Mouse (Mus musculus): ENCODE measurements around the gene Batf. TPM values are rescaled to one million over a fixed set of nuclear protein-coding genes. Genes with fewer than 3 reads are reported as not detected.
"Not testable (repeated sequence)": the region's sequence is repeated elsewhere in the genome, so short reads cannot be mapped to it uniquely, and the experiment has no call there.

Gene Batf
- polyA plus RNA-seq, 1 experiment from 2014 or later: 5.7 TPM

DNA sequence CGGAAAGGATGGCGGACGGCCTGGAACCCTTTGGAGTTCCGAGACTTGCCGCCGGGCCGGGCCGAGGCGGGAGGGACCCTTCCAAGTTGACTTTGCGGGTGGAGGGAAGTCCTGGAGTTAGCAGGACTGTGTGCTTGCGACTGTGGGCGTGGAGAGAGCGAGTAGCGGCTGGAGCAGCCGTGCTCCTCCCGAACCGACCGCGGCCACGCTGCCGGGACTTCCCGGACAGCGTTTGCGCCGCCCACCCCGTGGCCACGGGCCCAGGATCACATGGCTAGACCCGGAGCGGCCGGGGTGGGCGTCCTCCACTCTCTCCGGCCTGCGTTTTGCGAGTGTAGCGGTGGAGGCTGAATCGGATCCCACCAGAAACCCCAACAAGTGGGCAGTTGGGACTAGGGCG lies 11.7 kb downstream of the Batf start:
- peak overlapping the region; percentile 21 for H3K27ac ChIP-seq (ENCODE audit: low read length)
- peak; percentile 92 for ATAC-seq (ENCODE audit: low read depth)
- not testable (repeated sequence) for H3K9me3 ChIP-seq (ENCODE audit: control insufficient read depth, low read length); H3K27me3 ChIP-seq (ENCODE audit: control insufficient read depth, insufficient read depth, low read depth, low read length); H3K36me3 ChIP-seq (ENCODE audit: control insufficient read depth, insufficient read depth, low read length)
- H3K4me3 ChIP-seq (ENCODE audit: low read length): peak overlapping the region; percentile 24
- peak overlapping the region; percentile 43 for H3K4me2 ChIP-seq (ENCODE audit: low read depth, low read length)
- WGBS: 23% methylated on average over 8 of the region's 37 CpGs
- H3K4me1 ChIP-seq (replicated peaks; ENCODE audit: control insufficient read depth, insufficient read depth, low read length): peaks cover 11% of the 10 kb centered on the region
- peak overlapping the region; percentile 30 for H3K9ac ChIP-seq (ENCODE audit: low read length)

GRCm38 (mm10) chr12:85700191-85700841 lies 13.8 kb downstream of the Batf start:
- Histone ChIP-seq H3K9me3 (ENCODE audit: control insufficient read depth, low read length) (no peaks in the 10 kb centered on the region), H3K4me3 (ENCODE audit: low read length) (no peak overlapping the region), H3K4me2 (ENCODE audit: low read depth, low read length) (no peak overlapping the region), H3K9ac (ENCODE audit: low read length) (no peak overlapping the region), H3K27ac (ENCODE audit: low read length) (peak overlapping the region; percentile 66), H3K4me1 (replicated peaks; ENCODE audit: control insufficient read depth, insufficient read depth, low read length) (peaks cover 20% of the 10 kb centered on the region), H3K36me3 (ENCODE audit: control insufficient read depth, insufficient read depth, low read length) (no peaks in the 10 kb centered on the region), H3K27me3 (ENCODE audit: control insufficient read depth, insufficient read depth, low read depth, low read length) (no peaks in the 10 kb centered on the region)
- ATAC-seq (ENCODE audit: low read depth): no peak
- 45% methylated on average over 6 of the region's 6 CpGs for WGBS

- no peak overlapping the region for H3K4me3 ChIP-seq (ENCODE audit: low read length)
- H3K27ac ChIP-seq (ENCODE audit: low read length): peak overlapping the region; percentile 66
- no peak overlapping the region for H3K9ac ChIP-seq (ENCODE audit: low read length)
- H3K4me2 ChIP-seq (ENCODE audit: low read depth, low read length): no peak overlapping the region
- no peaks in the 10 kb centered on the region for H3K9me3 ChIP-seq (ENCODE audit: control insufficient read depth, low read length)
- H3K36me3 ChIP-seq (ENCODE audit: control insufficient read depth, insufficient read depth, low read length): no peaks in the 10 kb centered on the region
- peaks cover 23% of the 10 kb centered on the region for H3K4me1 ChIP-seq (replicated peaks; ENCODE audit: control insufficient read depth, insufficient read depth, low read length)
- 35% methylated on average over 7 of the region's 7 CpGs for WGBS
- peak; percentile 53 for ATAC-seq (ENCODE audit: low read depth)
- H3K27me3 ChIP-seq (ENCODE audit: control insufficient read depth, insufficient read depth, low read depth, low read length): no peaks in the 10 kb centered on the region
These were observed 14.4 kb downstream of the Batf start for GRCm38 (mm10) chr12:85700842-85701223.

DNA sequence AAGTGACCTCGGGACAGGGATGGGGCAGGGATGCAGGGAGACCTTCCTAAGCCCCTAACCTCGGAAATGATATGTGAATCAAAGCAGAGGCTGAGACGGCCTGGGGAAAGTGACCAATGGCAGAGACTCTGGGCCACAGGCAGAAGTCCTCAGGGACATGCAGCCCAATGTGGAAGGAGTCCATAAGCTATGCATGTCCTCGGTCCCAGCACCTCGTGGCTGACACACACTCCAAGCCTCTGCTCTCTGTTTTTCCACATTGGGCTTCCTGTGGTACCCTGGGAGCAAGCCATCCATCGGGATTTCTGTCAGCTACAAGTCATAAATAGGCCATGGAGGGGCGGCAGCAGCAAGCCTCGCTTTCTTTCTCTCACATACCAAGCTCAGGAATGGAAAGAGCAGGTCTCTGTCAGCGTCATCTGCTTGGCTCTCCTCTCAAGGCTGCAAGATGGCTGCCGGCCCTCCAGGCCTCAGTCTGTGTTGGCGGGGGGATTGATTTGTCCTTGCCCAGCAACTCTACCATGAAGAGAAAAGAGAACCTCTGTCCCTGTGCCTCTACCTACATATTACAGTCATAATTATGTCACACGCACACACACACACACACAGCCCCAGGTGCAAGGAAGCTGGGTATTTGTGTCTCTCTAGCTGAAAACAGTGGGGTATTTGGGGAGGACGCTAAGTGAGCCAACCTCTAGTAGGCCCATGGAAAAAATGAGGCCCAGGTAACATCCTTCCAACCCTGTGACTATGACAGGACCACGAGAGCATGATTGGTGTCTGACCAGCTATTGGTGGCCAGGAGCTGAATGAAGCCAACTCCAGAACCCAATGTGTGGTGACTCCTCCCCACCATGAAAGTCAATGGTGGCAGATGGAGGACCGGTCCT lies 15.9 kb downstream of the Batf start:
- Histone ChIP-seq H3K4me1 (replicated peaks; ENCODE audit: control insufficient read depth, insufficient read depth, low read length) (peaks cover 33% of the 10 kb centered on the region), H3K9me3 (ENCODE audit: control insufficient read depth, low read length) (no peaks in the 10 kb centered on the region), H3K9ac (ENCODE audit: low read length) (no peak overlapping the region), H3K4me2 (ENCODE audit: low read depth, low read length) (no peak overlapping the region), H3K36me3 (ENCODE audit: control insufficient read depth, insufficient read depth, low read length) (no peaks in the 10 kb centered on the region), H3K27ac (ENCODE audit: low read length) (no peak overlapping the region), H3K4me3 (ENCODE audit: low read length) (no peak overlapping the region), H3K27me3 (ENCODE audit: control insufficient read depth, insufficient read depth, low read depth, low read length) (no peaks in the 10 kb centered on the region)
- WGBS: 80% methylated on average over 15 of the region's 15 CpGs
- ATAC-seq (ENCODE audit: low read depth): no peak

GRCm38 (mm10) chr12:85703507-85703906 lies 17.0 kb downstream of the Batf start:
- Histone ChIP-seq H3K4me2 (ENCODE audit: low read depth, low read length) (no peak overlapping the region), H3K36me3 (ENCODE audit: control insufficient read depth, insufficient read depth, low read length) (no peaks in the 10 kb centered on the region), H3K4me1 (replicated peaks; ENCODE audit: control insufficient read depth, insufficient read depth, low read length) (peaks cover 33% of the 10 kb centered on the region), H3K9me3 (ENCODE audit: control insufficient read depth, low read length) (no peaks in the 10 kb centered on the region), H3K27ac (ENCODE audit: low read length) (no peak overlapping the region), H3K4me3 (ENCODE audit: low read length) (no peak overlapping the region), H3K27me3 (ENCODE audit: control insufficient read depth, insufficient read depth, low read depth, low read length) (no peaks in the 10 kb centered on the region), H3K9ac (ENCODE audit: low read length) (no peak overlapping the region)
- 67% methylated on average over 3 of the region's 3 CpGs for WGBS
- ATAC-seq (ENCODE audit: low read depth): no peak

DNA sequence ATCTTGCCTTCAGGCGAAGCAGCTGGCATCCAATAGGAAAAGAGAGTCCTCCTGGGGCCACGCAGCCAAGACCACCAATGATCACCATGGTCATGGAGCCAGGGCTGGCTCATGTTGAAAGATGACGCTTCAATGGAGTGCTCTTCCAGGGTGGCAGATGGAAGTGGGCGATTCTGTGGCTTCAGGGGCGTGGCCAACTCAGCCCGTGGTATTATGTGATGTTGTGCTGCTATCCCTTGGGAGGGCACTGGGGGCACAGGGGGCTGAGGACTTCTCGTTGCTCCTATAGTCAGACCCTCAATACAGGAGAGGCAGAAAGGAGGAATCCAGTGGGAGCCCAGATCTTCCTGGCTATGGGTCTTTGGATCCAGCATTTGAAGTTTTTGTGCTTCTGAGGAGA lies 18.1 kb downstream of the Batf start:
- WGBS: 74% methylated on average over 7 of the region's 7 CpGs
- Histone ChIP-seq H3K4me3 (ENCODE audit: low read length) (no peak overlapping the region), H3K4me2 (ENCODE audit: low read depth, low read length) (no peak overlapping the region), H3K4me1 (replicated peaks; ENCODE audit: control insufficient read depth, insufficient read depth, low read length) (peaks cover 33% of the 10 kb centered on the region), H3K9me3 (ENCODE audit: control insufficient read depth, low read length) (no peaks in the 10 kb centered on the region), H3K27ac (ENCODE audit: low read length) (peak overlapping the region; percentile 93), H3K36me3 (ENCODE audit: control insufficient read depth, insufficient read depth, low read length) (no peaks in the 10 kb centered on the region), H3K9ac (ENCODE audit: low read length) (no peak overlapping the region), H3K27me3 (ENCODE audit: control insufficient read depth, insufficient read depth, low read depth, low read length) (no peaks in the 10 kb centered on the region)
- ATAC-seq (ENCODE audit: low read depth): no peak

DNA sequence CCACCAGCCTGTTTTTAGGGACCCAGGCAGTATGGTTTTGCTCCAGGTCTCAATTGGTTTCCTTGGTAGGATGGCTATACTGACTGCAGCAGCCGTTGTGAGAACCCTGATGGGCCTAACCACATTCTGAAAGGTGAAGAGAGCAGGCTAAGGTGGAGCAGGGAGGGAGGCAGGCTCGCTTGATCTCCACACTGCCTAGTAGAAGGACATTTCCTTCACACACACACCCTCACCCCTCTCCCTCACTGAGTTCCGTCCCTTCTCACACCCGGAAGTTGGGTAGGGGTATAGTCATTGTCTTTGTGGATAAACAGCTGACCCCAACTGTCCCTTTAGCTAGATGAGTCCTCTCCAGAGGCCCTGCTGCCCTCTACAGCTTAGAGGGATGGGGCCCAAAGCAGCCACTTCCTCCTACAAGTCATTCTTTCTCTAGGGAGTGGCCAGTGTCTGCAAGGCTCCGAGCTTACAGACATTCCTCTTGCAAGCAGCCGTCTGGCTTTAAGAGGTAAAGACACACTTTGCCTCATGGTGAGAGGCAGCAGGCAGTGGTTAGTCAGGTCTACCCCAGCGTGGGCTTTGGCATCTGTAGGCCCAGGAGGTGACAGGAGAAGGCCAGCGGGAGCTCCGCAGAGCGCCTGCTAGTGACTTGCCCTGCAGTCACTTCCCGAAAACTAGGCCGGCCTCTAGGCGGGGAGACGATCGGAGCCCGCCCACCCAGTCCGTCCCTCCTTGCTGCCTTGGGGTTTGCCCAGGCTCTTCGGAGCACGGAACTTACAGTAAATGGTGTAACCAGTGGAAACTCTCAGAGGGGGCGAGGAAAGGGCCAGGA lies 18.7 kb downstream of the Batf start:
- ATAC-seq (ENCODE audit: low read depth): peak; percentile 89
- Histone ChIP-seq H3K27me3 (ENCODE audit: control insufficient read depth, insufficient read depth, low read depth, low read length) (no peaks in the 10 kb centered on the region), H3K9ac (ENCODE audit: low read length) (peak overlapping the region; percentile 78), H3K4me2 (ENCODE audit: low read depth, low read length) (peak overlapping the region; percentile 90), H3K36me3 (ENCODE audit: control insufficient read depth, insufficient read depth, low read length) (no peaks in the 10 kb centered on the region), H3K9me3 (ENCODE audit: control insufficient read depth, low read length) (no peaks in the 10 kb centered on the region), H3K4me1 (replicated peaks; ENCODE audit: control insufficient read depth, insufficient read depth, low read length) (peaks cover 31% of the 10 kb centered on the region), H3K4me3 (ENCODE audit: low read length) (peak overlapping the region; percentile 51), H3K27ac (ENCODE audit: low read length) (peak overlapping the region; percentile 93)
- 8% methylated on average over 20 of the region's 20 CpGs for WGBS

DNA sequence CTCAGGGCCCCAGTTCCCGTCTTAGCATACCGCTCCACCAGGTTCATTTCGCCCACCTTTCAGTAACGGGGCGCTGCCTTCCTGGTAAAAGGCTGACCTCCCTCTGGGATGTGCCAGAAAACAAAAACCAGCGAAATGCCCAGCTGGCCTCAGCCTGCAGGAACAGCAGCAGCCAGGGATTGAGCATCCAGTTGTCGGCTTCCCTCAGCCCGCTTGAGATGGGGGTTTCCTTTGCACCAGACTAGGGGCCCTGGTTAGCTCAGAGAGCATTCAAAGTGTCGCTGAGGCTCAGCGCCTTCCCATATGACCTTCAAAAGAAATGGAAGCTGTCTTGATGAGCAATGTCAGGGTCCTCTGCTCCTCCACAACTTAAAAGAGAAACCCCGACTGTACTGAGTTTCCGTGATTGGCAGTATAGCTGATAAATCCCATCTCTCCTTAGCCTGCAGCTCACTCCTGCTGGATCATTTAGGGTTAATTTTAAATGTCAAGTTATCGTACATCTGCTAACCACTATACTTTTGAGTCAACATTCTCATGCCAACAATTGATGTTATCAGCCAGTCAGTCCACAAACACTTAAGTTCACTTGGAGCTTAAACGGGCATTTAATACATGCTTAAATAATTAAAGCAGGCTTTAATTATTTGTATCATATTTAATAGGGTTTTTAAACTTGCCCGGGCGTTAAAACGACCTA lies 19.5 kb downstream of the Batf start:
- Histone ChIP-seq H3K4me3 (ENCODE audit: low read length) (peak overlapping the region; percentile 51), H3K9ac (ENCODE audit: low read length) (peak overlapping the region; percentile 78), H3K36me3 (ENCODE audit: control insufficient read depth, insufficient read depth, low read length) (no peaks in the 10 kb centered on the region), H3K4me1 (replicated peaks; ENCODE audit: control insufficient read depth, insufficient read depth, low read length) (peaks cover 24% of the 10 kb centered on the region), H3K27me3 (ENCODE audit: control insufficient read depth, insufficient read depth, low read depth, low read length) (no peaks in the 10 kb centered on the region), H3K27ac (ENCODE audit: low read length) (peak overlapping the region; percentile 93), H3K4me2 (ENCODE audit: low read depth, low read length) (peak overlapping the region; percentile 90), H3K9me3 (ENCODE audit: control insufficient read depth, low read length) (no peaks in the 10 kb centered on the region)
- WGBS: 9% methylated on average over 17 of the region's 17 CpGs
- peak; percentile 17; the same call in 1 of the 2 replicates for ATAC-seq (ENCODE audit: low read depth)
